Mouse (Mus musculus) thymus, adult 2 months (tissue): ENCODE measurements around the gene Inka1.

Experiments used
- CTCF ChIP-seq: fragments of 200-500 bp; IDR thresholded peaks from 2 replicates; pipeline ENCODE4 v1.5.1; 2012; ENCODE audit warnings: mild to moderate bottlenecking, control low read depth, low read length, moderate library complexity, borderline replicate concordance; ENCODE audit not compliant: control insufficient read depth, poor library complexity, insufficient read depth; ENCODE audit errors: extremely low read depth
- POLR2A ChIP-seq: fragments of 200-500 bp; IDR thresholded peaks from 2 replicates; pipeline ENCODE4 v1.6.1; 2012; ENCODE audit warnings: mild to moderate bottlenecking, low read length, control low read depth, moderate library complexity; ENCODE audit not compliant: control insufficient read depth, poor library complexity, insufficient read depth; ENCODE audit errors: extremely low read depth

DNA sequence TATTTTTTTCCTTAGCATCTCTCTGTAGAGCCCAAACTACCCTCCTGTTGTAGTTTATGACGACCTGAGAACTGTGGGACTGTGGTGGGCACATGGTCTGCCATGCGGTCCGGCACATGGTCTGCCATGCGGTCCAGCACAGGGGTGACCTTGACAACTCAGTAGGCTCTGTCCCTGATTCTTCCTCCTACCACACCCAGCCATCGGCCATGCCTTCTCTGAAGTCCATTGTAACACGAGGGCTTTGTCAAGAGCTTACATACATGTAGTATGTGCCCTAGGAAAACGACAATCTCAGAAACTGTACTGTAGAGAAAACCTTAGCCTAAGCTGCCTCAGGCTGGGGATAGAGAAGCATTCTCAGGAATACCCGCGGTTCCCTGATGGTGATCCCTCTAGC lies 21.0 kb downstream of the Inka1 start:
- TF ChIP-seq POLR2A (no peak), CTCF (no peak)
